Mouse (Mus musculus): Measurements from ENCODE around the gene Gm12216. TPM values are rescaled to one million over a fixed set of nuclear protein-coding genes. Genes with fewer than 3 reads are reported as not detected.
"Not testable (repeated sequence)": the region's sequence is repeated elsewhere in the genome, so short reads cannot be mapped to it uniquely, and the experiment has no call there.

Gene Gm12216
- polyA plus RNA-seq, 1 experiment from 2014 or later: 0.79 TPM

DNA sequence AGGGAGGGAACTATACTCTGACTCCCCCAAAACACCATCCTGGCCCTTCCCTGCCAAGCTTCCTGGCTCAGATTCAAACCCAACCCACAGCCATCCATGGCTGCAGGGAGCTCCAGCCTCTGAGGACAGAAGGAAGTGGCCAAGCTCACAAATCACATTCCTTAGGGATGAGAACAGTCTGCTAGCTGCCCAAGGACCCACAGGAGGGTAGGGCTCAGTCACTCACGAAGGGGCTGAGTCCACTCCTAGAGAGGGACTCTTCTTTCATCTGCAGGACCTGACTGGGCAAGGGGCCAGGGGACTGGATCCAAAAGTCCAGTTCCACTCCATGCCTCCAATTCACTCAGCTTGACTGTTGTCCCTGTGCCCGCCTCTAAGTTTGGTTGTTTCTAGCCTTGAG lies 97.2 kb downstream of the Gm12216 start:
- Histone ChIP-seq H3K36me3 (no peaks in the 10 kb centered on the region), H3K4me1 (peaks cover 36% of the 10 kb centered on the region), H3K4me3 (replicated peaks) (no peak overlapping the region), H3K4me2 (no peak overlapping the region), H3K27ac (replicated peaks) (peak overlapping the region; percentile 58), H3K9ac (replicated peaks) (no peak overlapping the region), H3K9me3 (replicated peaks) (no peaks in the 10 kb centered on the region), H3K27me3 (replicated peaks) (peaks cover 42% of the 10 kb centered on the region)
- 47% methylated on average over 2 of the region's 2 CpGs for WGBS
- peak; percentile 46; the same call in 1 of the 2 replicates for ATAC-seq (ENCODE audit: low FRiP score)

DNA sequence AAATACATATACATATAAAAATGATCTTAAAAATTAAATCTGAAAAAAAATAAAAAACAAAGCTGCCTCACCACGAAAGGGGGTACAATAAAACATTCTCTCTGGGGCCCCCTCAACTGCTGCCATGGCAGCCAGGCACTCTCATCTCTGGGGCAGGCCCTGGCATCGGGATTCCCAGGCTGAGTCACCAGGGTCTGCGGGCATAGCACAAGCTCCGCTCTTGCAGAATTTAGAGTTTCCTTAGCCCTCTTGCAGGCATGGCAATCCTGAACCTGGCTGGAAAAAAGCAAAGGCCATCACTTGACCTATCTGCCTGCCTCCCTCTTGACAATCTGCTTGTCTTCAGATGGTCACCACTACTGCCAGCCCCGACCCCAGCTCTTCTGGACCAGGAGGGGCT lies 97.8 kb downstream of the Gm12216 start:
- Histone ChIP-seq H3K9me3 (replicated peaks) (no peaks in the 10 kb centered on the region), H3K27me3 (replicated peaks) (peaks cover 42% of the 10 kb centered on the region), H3K4me2 (no peak overlapping the region), H3K9ac (replicated peaks) (no peak overlapping the region), H3K4me3 (replicated peaks) (no peak overlapping the region), H3K36me3 (no peaks in the 10 kb centered on the region), H3K4me1 (peaks cover 36% of the 10 kb centered on the region), H3K27ac (replicated peaks) (no peak overlapping the region)
- ATAC-seq (ENCODE audit: low FRiP score): no peak
- 74% methylated on average over 5 of the region's 5 CpGs for WGBS

DNA sequence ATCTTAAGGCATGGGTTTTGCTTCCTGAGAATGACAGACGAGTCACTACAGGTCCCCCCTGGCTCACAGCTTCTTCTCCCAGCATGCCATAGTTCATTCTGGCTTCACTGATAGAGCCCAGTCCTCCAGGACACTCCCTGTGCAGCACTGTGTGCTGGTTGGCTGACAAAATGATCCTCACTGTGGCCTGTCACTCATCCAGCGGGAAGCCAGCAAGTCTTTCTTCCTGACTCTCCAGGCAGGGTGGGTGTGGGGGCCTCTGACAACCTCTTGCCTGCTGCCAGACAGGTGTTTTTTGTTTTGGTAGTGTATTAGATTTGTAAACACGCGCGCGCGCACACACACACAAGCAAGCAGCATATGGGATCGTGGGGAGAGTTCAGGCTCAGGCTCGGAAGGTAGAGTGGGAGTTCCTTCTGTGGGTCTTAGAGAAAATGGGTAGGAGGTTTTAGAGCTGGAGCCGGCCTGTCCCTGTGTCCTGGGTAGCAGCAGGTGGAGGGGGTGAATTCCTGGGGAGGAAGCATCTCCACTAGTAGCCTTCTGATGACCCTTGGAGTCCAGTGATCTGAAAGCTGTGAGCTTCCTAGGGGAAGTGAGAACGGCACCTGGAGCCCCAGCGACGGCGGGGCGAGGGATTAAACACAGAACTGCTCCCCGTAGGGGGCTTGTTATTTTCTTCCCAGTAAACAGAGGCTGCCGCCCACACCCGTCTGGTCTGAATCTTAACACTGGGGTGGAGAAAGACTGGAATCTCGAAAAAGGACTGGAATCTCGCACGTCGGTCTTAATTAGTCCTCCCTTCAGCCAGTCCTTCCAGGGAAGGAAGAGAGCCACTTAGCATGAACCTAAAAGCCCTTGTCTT lies 99.3 kb downstream of the Gm12216 start:
- H3K4me3 ChIP-seq (replicated peaks): no peak overlapping the region
- H3K9ac ChIP-seq (replicated peaks): no peak overlapping the region
- H3K27ac ChIP-seq (replicated peaks): no peak overlapping the region
- peaks cover 42% of the 10 kb centered on the region for H3K27me3 ChIP-seq (replicated peaks)
- no peak overlapping the region for H3K4me2 ChIP-seq
- ATAC-seq (ENCODE audit: low FRiP score): no peak
- H3K4me1 ChIP-seq: peaks cover 36% of the 10 kb centered on the region
- H3K9me3 ChIP-seq (replicated peaks): no peaks in the 10 kb centered on the region
- WGBS: 16% methylated on average over 22 of the region's 22 CpGs
- no peaks in the 10 kb centered on the region for H3K36me3 ChIP-seq

DNA sequence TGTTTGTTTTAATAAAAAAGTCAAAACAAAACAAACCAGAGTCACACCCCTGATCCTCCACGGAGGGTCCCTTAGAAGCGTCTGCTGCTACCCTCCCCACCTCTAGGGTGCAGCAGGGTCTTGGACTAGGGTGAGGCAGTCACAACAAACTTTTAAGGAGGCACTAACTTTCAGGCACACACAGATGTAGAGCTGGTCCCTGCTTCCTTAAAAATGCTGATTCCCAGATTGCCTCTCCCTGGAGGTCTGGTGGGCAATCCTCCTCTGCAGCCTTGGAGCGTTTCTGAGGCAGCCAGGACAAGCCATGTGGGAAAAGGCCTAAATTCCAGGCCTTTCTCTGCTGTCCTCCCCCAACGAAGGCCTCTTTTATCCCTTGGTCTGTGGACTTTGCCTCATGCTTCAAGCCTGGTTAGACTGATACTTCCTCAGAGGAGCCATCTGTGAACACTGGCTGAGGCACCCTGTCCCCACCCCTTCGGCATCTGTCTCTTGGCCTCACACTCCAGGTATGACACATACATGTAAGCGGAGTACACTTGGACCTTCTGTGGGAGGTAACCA lies 100.2 kb downstream of the Gm12216 start:
- WGBS: 52% methylated on average over 6 of the region's 6 CpGs
- H3K27me3 ChIP-seq (replicated peaks): peaks cover 42% of the 10 kb centered on the region
- no peak for ATAC-seq (ENCODE audit: low FRiP score)

DNA sequence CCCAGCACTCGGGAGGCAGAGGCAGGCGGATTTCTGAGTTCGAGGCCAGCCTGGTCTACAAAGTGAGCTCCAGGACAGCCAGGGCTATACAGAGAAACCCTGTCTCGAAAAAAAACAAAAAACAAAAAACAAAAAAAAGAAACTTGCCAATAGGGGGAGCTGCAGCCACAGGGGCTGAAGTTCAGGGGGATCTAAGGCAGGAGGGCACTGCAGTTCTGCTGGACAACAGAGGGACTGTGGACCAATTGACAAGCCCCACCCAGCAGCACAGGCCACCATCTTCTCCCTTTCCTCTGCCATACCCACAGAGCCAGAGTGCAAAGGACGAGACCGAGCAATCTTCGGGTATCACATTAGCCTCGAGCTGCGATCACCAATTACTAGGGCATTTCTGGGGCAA lies 101.0 kb downstream of the Gm12216 start:
- H3K9me3 ChIP-seq (replicated peaks); H3K4me2 ChIP-seq; H3K36me3 ChIP-seq; H3K27ac ChIP-seq (replicated peaks); H3K9ac ChIP-seq (replicated peaks); H3K4me3 ChIP-seq (replicated peaks); ATAC-seq (ENCODE audit: low FRiP score): not testable (repeated sequence)
- H3K4me1 ChIP-seq: peaks cover 22% of the 10 kb centered on the region
- WGBS: 85% methylated on average over 9 of the region's 9 CpGs
- peaks cover 34% of the 10 kb centered on the region for H3K27me3 ChIP-seq (replicated peaks)

More for the DNA sequence above, 100.2 kb downstream of the Gm12216 start:
- Histone ChIP-seq H3K4me1 (peaks cover 31% of the 10 kb centered on the region), H3K4me2 (no peak overlapping the region), H3K9ac (replicated peaks) (no peak overlapping the region), H3K4me3 (replicated peaks) (no peak overlapping the region), H3K9me3 (replicated peaks) (no peaks in the 10 kb centered on the region), H3K36me3 (no peaks in the 10 kb centered on the region), H3K27ac (replicated peaks) (no peak overlapping the region)

DNA sequence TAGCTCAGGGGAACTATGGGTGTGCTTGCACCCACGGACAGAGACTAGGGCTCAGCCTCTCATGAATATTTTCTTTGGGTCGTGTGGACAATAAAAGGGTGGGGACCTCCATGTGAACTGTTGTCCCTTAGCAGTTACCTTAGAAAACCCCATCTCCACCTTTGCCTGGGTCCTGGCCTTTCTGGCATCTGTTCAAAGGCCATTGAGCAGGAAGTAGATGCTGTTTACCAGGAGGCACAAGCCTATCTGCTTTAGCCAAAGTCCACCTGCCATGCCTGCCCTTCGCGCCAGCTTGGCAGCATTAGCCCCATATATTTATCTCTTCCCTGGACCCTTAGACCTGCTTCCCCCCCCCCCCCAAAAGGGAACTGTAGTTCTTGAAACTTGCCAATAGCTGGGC lies 101.4 kb downstream of the Gm12216 start:
- H3K9me3 ChIP-seq (replicated peaks): no peaks in the 10 kb centered on the region
- peaks cover 18% of the 10 kb centered on the region for H3K4me1 ChIP-seq
- WGBS: 96% methylated on average over 4 of the region's 4 CpGs
- H3K36me3 ChIP-seq: no peaks in the 10 kb centered on the region
- no peak for ATAC-seq (ENCODE audit: low FRiP score)
- no peak overlapping the region for H3K9ac ChIP-seq (replicated peaks)
- peaks cover 30% of the 10 kb centered on the region for H3K27me3 ChIP-seq (replicated peaks)
- no peak overlapping the region for H3K4me3 ChIP-seq (replicated peaks)
- H3K4me2 ChIP-seq: no peak overlapping the region
- H3K27ac ChIP-seq (replicated peaks): no peak overlapping the region

DNA sequence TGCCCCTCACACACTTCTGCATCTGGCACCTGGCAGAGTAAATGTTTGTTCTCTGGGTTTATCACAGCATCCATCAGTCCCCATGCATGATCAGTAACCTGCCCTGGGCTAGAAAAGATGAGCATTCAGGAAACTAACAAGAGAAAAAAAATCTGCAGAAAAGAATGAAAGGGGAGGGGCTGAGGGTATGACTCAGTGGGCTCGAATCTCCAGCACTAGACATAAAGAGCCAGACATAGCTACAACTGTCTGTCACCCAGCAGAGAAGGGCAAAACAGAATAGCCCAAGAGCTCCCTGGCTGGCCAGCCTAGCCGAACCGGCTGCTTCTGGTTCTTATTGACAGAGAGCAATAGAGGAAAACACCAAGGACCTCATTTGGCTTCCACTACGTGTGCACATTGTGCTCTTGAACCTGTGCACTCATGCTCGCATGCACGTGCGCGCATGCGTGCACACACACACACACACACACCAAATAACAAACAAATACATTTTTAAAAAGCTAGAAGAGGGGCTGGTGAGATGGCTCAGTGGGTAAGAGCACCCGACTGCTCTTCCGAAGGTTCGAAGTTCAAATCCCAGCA lies 104.0 kb downstream of the Gm12216 start:
- no peak for ATAC-seq (ENCODE audit: low FRiP score)
- Histone ChIP-seq H3K27ac (replicated peaks) (no peak overlapping the region), H3K9ac (replicated peaks) (no peak overlapping the region), H3K9me3 (replicated peaks) (no peaks in the 10 kb centered on the region), H3K4me3 (replicated peaks) (no peak overlapping the region), H3K4me1 (peaks cover 3% of the 10 kb centered on the region), H3K4me2 (no peak overlapping the region), H3K36me3 (no peaks in the 10 kb centered on the region), H3K27me3 (replicated peaks) (peaks cover 9% of the 10 kb centered on the region; the same call in 1 of the 2 replicates)
- 83% methylated on average over 12 of the region's 12 CpGs for WGBS

DNA sequence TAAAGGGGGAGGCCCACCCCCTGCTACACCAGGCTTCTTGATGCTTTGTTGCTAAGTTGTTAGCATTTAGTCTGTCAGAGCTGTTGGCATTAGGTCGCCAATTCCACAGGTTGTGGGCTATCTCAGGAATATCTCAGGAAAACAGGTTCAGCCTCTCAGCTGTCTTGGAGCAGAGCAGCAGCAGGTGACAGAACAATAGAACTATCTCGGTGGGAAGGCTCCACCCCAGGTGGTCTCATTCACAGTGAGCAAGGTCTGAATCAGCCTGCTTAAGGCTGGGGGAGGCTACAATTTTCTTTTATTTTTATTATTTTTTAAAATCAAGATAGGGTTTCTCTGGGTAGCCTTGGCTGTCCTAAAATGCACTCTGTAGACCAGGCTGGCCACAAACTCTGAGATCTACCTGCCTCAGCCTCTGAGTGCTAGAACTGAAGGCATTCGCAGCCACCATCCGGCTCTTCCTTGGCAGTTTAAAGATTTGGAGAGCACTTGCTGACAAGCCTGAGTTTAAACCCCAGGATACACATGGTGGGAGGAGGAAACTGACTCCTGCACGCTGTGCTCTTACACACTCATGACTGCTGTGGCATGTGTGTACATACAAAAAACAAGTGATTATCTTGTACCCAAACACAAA lies 109.2 kb downstream of the Gm12216 start:
- Histone ChIP-seq H3K36me3 (no peaks in the 10 kb centered on the region), H3K4me3 (replicated peaks) (no peak overlapping the region), H3K27me3 (replicated peaks) (no peaks in the 10 kb centered on the region), H3K4me1 (no peaks in the 10 kb centered on the region), H3K9ac (replicated peaks) (no peak overlapping the region), H3K9me3 (replicated peaks) (no peaks in the 10 kb centered on the region), H3K4me2 (no peak overlapping the region), H3K27ac (replicated peaks) (no peak overlapping the region)
- WGBS: 59% methylated on average over 5 of the region's 5 CpGs
- ATAC-seq (ENCODE audit: low FRiP score): no peak

DNA sequence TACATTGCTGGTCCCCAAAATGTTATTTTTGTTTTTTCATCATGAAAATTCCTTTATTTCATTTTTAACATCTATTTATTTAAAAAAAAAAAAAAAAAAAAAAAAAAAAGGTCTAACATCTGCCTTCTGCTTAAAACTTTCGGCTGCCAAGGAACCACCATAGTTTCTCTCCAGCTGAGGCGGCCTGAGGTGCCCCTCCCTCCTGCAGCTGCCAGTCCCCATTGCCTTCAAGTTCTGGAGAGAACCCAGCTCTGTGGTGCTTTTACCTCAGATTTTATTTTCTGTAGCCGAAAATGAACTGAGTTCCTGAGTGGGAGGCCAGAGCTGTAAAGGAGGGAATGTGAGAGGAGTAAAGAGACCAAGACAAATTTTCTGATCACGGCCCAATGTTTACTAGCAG lies 109.8 kb downstream of the Gm12216 start:
- H3K36me3 ChIP-seq: no peaks in the 10 kb centered on the region
- no peak for ATAC-seq (ENCODE audit: low FRiP score)
- 70% methylated on average over 4 of the region's 4 CpGs for WGBS

DNA sequence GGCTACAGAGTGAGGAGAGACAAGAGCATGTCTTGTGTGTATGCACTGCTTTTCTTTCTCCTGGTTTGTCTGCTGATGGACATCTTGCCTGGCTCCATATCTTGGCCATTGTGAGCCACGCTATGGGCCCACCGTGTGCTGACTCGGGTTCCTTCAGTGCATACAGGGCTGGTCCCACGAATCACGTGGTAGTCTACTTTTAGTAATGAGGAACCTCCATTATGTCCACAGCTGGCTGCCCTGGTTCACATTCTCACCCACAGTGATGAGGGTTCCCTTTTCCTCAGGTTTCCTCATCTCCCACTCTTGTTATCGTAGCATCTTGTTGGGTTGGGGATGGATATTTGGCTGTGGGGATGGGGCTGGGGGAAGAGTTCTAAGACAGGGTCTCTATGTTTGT lies 110.4 kb downstream of the Gm12216 start:
- no peak overlapping the region for H3K4me3 ChIP-seq (replicated peaks)
- H3K4me2 ChIP-seq: no peak overlapping the region
- no peak overlapping the region for H3K9ac ChIP-seq (replicated peaks)
- no peak for ATAC-seq (ENCODE audit: low FRiP score)
- no peaks in the 10 kb centered on the region for H3K9me3 ChIP-seq (replicated peaks)
- H3K4me1 ChIP-seq: no peaks in the 10 kb centered on the region
- no peaks in the 10 kb centered on the region for H3K36me3 ChIP-seq
- 95% methylated on average over 6 of the region's 6 CpGs for WGBS
- no peak overlapping the region for H3K27ac ChIP-seq (replicated peaks)
- no peaks in the 10 kb centered on the region for H3K27me3 ChIP-seq (replicated peaks)

More for the DNA sequence above, 109.8 kb downstream of the Gm12216 start:
- H3K4me1 ChIP-seq: no peaks in the 10 kb centered on the region
- no peaks in the 10 kb centered on the region for H3K27me3 ChIP-seq (replicated peaks)
- H3K4me2 ChIP-seq: no peak overlapping the region
- H3K9ac ChIP-seq (replicated peaks): no peak overlapping the region
- no peak overlapping the region for H3K27ac ChIP-seq (replicated peaks)
- H3K4me3 ChIP-seq (replicated peaks): no peak overlapping the region
- H3K9me3 ChIP-seq (replicated peaks): no peaks in the 10 kb centered on the region

DNA sequence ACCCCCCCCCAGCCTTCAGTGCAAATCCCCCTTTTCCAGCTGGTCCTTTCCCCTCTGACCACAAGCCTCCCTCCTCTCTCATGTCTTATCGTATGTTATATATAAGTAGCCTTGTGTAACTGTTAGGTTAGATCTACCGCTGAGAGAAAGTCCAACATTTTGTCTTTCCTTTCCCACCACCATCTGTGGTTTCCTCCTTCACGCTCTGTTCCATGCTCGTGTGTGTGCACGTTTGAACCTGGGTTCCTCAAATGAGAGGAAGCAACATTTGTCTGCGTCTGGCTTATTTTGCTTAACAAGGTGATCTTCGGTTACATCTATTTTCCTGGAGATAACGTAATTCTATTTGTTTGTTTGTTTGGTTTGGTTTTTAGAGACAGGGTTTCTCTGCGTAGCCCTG lies 111.1 kb downstream of the Gm12216 start:
- Histone ChIP-seq H3K36me3 (no peaks in the 10 kb centered on the region), H3K27me3 (replicated peaks) (no peaks in the 10 kb centered on the region), H3K9ac (replicated peaks) (no peak overlapping the region), H3K4me1 (no peaks in the 10 kb centered on the region), H3K4me2 (no peak overlapping the region), H3K9me3 (replicated peaks) (no peaks in the 10 kb centered on the region), H3K4me3 (replicated peaks) (no peak overlapping the region), H3K27ac (replicated peaks) (no peak overlapping the region)
- 92% methylated on average over 9 of the region's 9 CpGs for WGBS
- no peak for ATAC-seq (ENCODE audit: low FRiP score)
